Mouse (Mus musculus) forelimb bud, embryonic 11.5 days (tissue): Measurements from ENCODE around the gene Tnnc2.
A peak's percentile ranks its signal among the peaks of the same experiment; 100 is the strongest.

Experiments used
- DNase-seq: peaks from one replicate; pipeline ENCODE4 v3.0.0-alpha.2; 2012; ENCODE audit warnings: low read depth, low spot score

Gene Tnnc2

DNA sequence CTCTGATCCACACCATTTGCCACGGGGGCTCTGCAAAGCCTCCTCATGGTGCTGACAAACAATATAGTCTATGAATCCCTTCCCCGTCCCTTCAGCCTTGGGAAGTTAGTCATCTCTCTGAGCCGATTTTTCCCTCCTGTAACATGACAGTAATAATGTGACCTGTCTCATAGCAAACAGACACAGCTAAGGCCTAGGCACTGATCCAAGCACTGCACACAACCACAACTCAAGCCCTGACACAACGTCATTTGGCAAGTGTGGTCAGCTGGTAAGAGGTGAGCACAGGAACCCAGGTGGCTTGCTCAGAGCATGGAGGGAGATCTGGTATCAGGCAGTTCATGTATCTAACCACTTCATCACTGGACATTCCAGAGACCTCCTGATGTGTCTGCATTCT is 16.1 kb upstream of the Tnnc2 start:
- DNase-seq = no peak

GRCm38 (mm10) chr2:164794293-164794692 is 14.5 kb upstream of the Tnnc2 start:
- peak; percentile 86 for DNase-seq

- no peak for DNase-seq
These were observed 14.0 kb upstream of the Tnnc2 start for GRCm38 (mm10) chr2:164793772-164794171.

- DNase-seq = peak; percentile 56
These were observed 13.5 kb upstream of the Tnnc2 start for GRCm38 (mm10) chr2:164793236-164793635.

DNA sequence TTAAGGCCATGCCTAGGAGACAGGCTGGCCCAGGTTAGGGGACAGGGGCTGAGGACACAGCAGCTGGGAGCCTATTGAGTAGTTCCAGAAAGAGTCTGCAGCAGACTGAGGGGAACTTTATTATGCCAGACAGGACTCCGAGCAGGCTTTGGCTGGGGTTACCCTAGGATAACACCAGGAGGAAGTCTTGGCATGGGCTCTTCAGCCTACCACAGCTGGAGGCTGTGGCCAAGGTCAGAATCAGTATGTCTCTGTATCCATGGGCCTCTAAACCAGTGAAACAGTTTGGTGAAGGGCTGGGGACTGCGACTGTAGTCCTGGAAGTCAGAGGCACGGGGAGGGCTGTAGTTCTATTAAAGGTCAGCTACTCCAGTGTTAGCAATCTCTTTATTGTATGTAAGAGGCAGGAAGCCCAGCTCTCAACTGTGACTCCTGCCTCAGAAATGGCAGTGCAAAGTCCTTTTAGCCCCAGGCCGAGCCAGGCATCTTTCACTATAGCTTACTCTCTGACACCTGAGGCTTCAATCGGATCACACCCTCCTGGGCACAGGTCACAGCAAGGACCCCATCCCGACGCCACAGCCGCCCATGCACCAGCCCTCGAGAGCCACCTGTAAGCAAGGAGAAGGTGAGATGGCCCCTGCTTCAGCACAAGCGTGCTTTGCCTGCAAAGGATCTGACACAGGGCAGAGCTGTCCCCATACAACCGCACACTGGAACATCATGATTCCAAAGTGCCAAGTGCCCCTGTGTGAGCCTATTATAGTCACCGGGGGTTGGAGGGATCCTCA is 12.8 kb upstream of the Tnnc2 start:
- DNase-seq = no peak

GRCm38 (mm10) chr2:164791841-164792261 is 12.1 kb upstream of the Tnnc2 start:
- DNase-seq = no peak

DNA sequence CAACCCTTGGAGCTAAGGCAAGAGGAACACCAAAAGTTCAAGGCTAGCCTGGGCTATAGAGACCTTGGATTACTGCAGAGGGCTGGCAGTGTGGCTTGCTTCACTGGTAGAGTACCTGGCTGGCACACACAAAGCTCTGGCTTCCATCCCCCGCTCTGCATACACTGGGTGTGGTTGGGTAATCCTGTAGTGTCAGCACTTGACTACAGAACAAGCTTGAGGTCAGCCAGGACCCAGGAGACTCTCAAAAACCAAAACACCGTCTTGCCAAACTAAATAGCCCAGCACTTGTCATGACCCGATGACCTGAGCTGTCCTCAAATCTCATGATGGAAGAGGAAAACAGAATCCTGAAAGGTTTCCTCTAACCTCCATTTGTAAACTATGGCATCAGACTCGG is 10.7 kb upstream of the Tnnc2 start:
- no peak for DNase-seq

- no peak for DNase-seq
These were observed 8.6 kb upstream of the Tnnc2 start for GRCm38 (mm10) chr2:164788411-164788810.

DNA sequence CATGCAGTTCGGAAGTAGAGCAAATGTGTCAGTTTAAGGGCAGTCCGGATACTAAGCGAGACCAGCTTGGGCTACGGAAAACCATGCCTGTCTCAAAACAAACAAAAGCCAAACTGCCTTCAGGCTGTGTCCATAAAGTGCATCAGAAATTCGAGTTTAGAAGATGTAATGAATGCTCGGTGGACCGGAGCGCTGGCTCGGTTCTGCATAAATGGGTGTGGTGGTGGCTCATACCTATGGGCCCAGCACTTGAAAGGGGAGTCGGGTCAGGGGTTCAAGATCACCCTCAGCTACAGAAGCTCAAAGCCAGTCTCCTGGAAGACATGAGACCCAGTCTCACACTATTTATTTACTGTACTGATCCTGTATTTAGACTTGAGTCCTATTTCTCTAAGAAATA is 8.0 kb upstream of the Tnnc2 start:
- DNase-seq = no peak

GRCm38 (mm10) chr2:164787032-164787431 is 7.3 kb upstream of the Tnnc2 start:
- no peak for DNase-seq

- peak; percentile 14 for DNase-seq
These were observed 6.7 kb upstream of the Tnnc2 start for GRCm38 (mm10) chr2:164786388-164786885.

DNA sequence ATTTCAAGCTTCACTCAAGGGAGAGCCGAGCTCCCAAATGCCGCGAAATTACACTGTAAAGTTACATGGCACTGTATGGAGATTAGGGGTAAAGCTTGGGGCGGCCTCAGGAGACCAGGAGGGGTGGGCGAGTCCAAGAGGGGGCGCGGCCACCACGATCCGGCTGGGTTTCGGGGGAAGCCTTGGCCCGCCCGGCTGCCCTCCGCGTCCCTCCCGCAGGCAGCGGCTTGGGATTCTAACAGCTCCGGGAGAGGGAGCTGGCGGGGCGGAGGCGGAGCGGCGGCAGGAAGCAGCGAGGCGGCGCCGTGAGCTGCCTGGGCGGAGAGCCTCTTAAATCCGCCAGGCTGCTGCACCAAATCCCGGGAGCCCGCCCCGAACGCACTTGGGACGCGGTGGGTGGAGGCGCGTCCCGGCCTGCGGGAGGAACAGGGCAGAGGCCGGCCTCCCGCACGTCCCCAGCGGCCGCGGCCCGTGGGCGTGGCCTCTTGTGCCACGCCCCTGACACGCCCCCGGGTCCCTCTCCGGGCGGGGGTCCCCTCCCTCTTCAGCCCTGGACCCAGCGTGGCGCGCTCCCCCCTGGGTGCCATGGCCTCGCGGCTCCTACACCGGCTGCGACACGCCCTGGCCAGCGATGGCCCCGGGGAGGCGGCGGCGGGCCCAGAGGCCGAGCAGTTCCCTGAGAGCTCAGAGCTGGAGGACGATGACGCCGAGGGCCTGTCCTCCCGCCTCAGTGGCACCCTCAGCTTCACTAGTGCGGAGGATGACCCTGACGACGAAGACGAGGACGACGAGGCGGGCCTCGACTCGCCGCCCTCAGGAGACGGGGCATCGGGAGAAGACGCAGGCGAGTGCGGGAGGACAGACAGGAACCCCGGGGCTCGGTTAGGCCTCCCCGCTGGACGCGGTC is 6.0 kb upstream of the Tnnc2 start, which contains the start of gene Snx21:
Gene Snx21 (plus strand): TSS at position 343 of the 907 bp plus-strand sequence.
- peak; percentile 79 for DNase-seq

GRCm38 (mm10) chr2:164784869-164785420 is 5.2 kb upstream of the Tnnc2 start:
- DNase-seq = no peak

DNA sequence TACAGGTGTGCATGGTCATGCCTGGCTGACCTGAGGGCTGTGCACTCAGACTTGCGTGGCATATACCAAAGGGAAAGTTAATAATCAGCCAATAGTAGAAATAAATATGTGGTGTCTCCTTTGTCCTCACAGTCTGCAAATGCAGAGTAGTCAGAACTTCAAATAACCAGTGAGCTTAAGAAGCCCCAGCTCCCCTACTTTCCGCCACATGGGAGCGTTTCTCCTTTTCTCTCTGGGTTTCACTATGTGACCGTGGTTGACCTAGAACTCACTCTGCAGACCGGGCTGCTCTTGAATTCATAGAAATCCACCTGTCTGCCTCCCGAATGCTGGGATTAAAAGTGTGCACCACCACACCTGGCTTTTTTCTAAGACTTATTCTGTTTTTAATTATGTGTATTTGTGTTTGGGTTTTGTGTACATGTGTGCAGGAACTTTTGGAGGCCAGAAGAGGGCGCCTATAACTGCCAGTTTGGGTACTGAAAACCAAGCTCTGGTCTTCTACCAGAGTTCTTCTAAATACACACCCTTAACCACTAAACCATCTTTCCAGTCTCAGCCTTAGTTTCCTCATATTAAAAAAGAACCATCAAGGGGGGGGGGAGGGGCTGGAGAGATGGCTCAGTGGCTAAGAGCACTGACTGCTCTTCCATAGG is 4.3 kb upstream of the Tnnc2 start:
- peak; percentile 11 for DNase-seq

GRCm38 (mm10) chr2:164781876-164782275 is 2.1 kb upstream of the Tnnc2 start:
- DNase-seq = no peak

- DNase-seq = no peak
These were observed 958 bp downstream of the Tnnc2 start for GRCm38 (mm10) chr2:164778809-164779208.

DNA sequence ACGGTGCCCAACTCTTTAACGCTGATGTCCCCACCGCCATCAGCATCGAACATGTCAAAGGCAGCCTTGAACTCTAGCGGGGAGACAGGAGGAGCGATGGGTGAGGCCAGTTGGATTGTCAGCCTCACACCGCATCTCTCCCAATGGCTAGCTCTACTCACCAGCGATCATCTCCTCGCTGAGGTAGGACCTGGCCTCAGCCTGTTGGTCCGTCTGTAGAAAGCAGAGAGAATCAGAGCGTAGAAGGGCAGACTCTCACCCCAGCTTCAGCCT is 1.8 kb downstream of the Tnnc2 start:
- DNase-seq = no peak

- no peak for DNase-seq
These were observed 2.3 kb downstream of the Tnnc2 start for GRCm38 (mm10) chr2:164777246-164778014.

DNA sequence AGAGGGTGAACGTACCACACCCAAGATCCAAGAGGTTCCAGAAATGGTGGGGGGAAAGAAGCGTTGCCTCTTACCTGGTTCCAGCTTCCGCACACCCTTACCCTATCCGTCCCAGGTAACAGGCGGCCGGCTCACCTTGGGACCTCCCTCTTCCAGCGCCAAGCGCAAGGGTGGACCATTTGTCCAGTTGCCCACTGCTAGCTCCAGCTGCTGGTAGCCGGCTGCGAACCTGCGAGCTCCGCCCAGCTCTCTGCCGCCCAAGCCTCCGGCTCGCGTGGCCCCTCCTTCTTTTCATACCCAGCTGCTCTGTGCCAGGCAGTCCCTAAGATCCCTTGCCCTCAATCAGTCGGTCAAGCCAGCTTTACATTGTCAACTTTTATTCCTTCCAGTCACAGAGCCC is 3.0 kb downstream of the Tnnc2 start:
- no peak for DNase-seq

GRCm38 (mm10) chr2:164776130-164776529 is 3.6 kb downstream of the Tnnc2 start:
- no peak for DNase-seq

GRCm38 (mm10) chr2:164773989-164774364 is 5.8 kb downstream of the Tnnc2 start:
- DNase-seq = no peak
